Mouse (Mus musculus) cerebellum, adult 2 months (tissue): ENCODE measurements around the gene Ptchd1. TPM values are rescaled to one million over a fixed set of nuclear protein-coding genes. Genes with fewer than 3 reads are reported as not detected.

Experiments
- DNase-seq, 2 experiments: peaks; one replicate each; pipeline ENCODE4 v3.0.0; 2021
- H3K27ac ChIP-seq: fragments of 200-500 bp; 2 replicates; pipeline ENCODE4 v1.5.1; 2012; ENCODE audit warnings: low read length, control low read depth, inconsistent platforms; ENCODE audit not compliant: insufficient read depth
- H3K27me3 ChIP-seq: fragments of 200-500 bp; 2 replicates; pipeline ENCODE4 v1.6.1; 2012; ENCODE audit warnings: inconsistent platforms, mild to moderate bottlenecking, low read length, moderate library complexity; ENCODE audit not compliant: control insufficient read depth, insufficient read depth
- H3K4me1 ChIP-seq: fragments of 200-500 bp; 2 replicates; pipeline ENCODE4 v1.6.1; 2011; ENCODE audit warnings: low read length; ENCODE audit not compliant: control insufficient read depth, insufficient read depth
- H3K4me3 ChIP-seq: fragments of 200-500 bp; replicated peaks from 2 replicates; pipeline ENCODE3; 2011; ENCODE audit warnings: mild to moderate bottlenecking, low read depth, low read length, control low read depth; ENCODE audit not compliant: insufficient read depth
- CTCF ChIP-seq: fragments of 200-500 bp; IDR thresholded peaks from 2 replicates; pipeline ENCODE4 v1.5.1; 2011; ENCODE audit warnings: low read depth, mild to moderate bottlenecking, control low read depth, low read length, moderate library complexity, borderline replicate concordance; ENCODE audit not compliant: insufficient read depth
- POLR2A ChIP-seq: fragments of 200-500 bp; IDR thresholded peaks from 2 replicates; pipeline ENCODE4 v1.6.1; 2011; ENCODE audit warnings: low read length, control low read depth, borderline replicate concordance; ENCODE audit not compliant: insufficient read depth
- polyA plus RNA-seq: library from polyadenylated mRNA; depleted of rRNA; stranded (reverse); fragments of >200 nt; gene quantifications from 2 replicates; pipeline ENCODE4 v1.2.3, GENCODE M21; 2012; rRNA removed

Ptchd1 gene
- polyA plus RNA-seq, 1 experiment = 11.9 TPM

- no peak for DNase-seq
- Histone ChIP-seq H3K27me3 (no peaks in the 10 kb centered on the region), H3K4me3 (no peak overlapping the region), H3K27ac (no peak overlapping the region), H3K4me1 (peaks cover 6% of the 10 kb centered on the region; the same call in 1 of the 2 replicates)
- no peak for TF ChIP-seq CTCF
- TF ChIP-seq POLR2A = no peak
Observed at GRCm38 (mm10) chrX:155579791-155580190, 43.8 kb downstream of the Ptchd1 start.

GRCm38 (mm10) chrX:155572396-155572795 is 51.2 kb downstream of the Ptchd1 start:
- Histone ChIP-seq H3K27me3 (no peaks in the 10 kb centered on the region), H3K27ac (no peak overlapping the region), H3K4me1 (no peaks in the 10 kb centered on the region), H3K4me3 (no peak overlapping the region)
- DNase-seq = no peak
- no peak for TF ChIP-seq POLR2A
- TF ChIP-seq CTCF = no peak

GRCm38 (mm10) chrX:155543780-155544179 is 79.8 kb downstream of the Ptchd1 start:
- no peaks in the 10 kb centered on the region for H3K4me1 ChIP-seq
- H3K4me3 ChIP-seq = no peak overlapping the region
- H3K27me3 ChIP-seq = no peaks in the 10 kb centered on the region
- TF ChIP-seq POLR2A (no peak), CTCF (no peak)
- DNase-seq = no peak
- no peak overlapping the region for H3K27ac ChIP-seq

Other genes starting within 250 kb of the Ptchd1 start
- gene Gm15155, start 927 bp upstream of the Ptchd1 start, polyA plus RNA-seq = 0.11 TPM in 1 of 2 replicates, not detected in the other